Mouse (Mus musculus): ENCODE results near the gene Smok2b. TPM values are rescaled to one million over a fixed set of nuclear protein-coding genes. Genes with fewer than 3 reads are reported as not detected.
"Not testable (repeated sequence)": the region's sequence is repeated elsewhere in the genome, so short reads cannot be mapped to it uniquely, and the experiment has no call there.

The Smok2b gene
- polyA plus RNA-seq (2011; ENCODE audit: insufficient read depth, insufficient read length, low read depth, missing spikeins), result not detected in 2 replicates

DNA sequence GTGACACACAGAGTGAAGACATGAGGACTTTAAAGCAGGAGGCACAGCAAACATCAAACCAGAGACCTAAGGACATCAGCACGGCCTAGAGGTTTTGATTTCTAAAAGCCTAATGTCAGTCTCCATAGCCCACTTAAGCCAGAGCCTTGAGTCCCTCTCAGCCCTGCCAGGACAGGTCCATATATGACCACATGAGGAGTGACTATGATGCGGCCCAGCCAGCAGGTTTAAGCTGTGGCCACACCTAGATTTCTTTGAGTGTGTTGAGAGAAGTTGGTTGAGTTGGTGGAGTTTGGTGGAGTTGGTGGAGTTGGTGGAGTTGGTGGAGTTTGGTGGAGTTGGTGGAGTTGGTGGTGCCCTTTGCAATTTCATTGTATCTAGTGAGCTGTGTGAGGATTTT is at the start of gene Smok2b:
Gene Smok2b, plus strand, starts transcription at position 301 of the 400 bp plus-strand sequence.
- not testable (repeated sequence) for H3K36me3 ChIP-seq (ENCODE audit: control insufficient read depth, insufficient read depth, low read length, poor library complexity, severe bottlenecking); H3K9ac ChIP-seq (ENCODE audit: low read depth, poor library complexity, severe bottlenecking); H3K27me3 ChIP-seq (ENCODE audit: control insufficient read depth, insufficient read depth, low read length, poor library complexity, severe bottlenecking); H3K4me1 ChIP-seq (ENCODE audit: control insufficient read depth, insufficient read depth, low read length); H3K4me3 ChIP-seq (ENCODE audit: low read depth, low read length); H3K27ac ChIP-seq (ENCODE audit: insufficient read depth, low read length)
- peaks cover 15% of the 10 kb centered on the region for H3K9me3 ChIP-seq (replicated peaks; ENCODE audit: control insufficient read depth, insufficient read depth, low read length, poor library complexity, severe bottlenecking)

DNA sequence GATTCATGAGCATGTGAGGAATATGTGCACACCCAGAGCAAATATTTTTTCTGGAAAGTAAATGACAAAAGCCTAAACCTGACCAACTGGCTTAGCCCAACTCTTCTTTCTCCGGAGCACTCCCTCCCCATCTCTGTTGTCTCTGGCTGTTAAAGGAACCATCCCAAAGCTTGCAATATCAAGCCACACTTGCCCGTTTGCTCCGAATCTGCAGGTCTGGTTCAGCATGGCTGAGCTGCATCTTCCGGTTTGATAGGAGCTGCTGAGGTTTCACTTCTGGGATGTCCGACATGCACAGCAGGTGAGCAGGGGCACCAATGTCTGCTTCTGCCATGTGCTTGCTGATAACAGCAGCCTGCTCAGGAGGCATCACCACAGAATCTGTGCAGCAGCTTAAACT is 49.6 kb upstream of the Smok2b start:
- not testable (repeated sequence) for H3K9me3 ChIP-seq (replicated peaks; ENCODE audit: control insufficient read depth, insufficient read depth, low read length, poor library complexity, severe bottlenecking); H3K4me3 ChIP-seq (ENCODE audit: low read depth, low read length); H3K36me3 ChIP-seq (ENCODE audit: control insufficient read depth, insufficient read depth, low read length, poor library complexity, severe bottlenecking); H3K27me3 ChIP-seq (ENCODE audit: control insufficient read depth, insufficient read depth, low read length, poor library complexity, severe bottlenecking); H3K4me1 ChIP-seq (ENCODE audit: control insufficient read depth, insufficient read depth, low read length); H3K9ac ChIP-seq (ENCODE audit: low read depth, poor library complexity, severe bottlenecking); H3K27ac ChIP-seq (ENCODE audit: insufficient read depth, low read length)

DNA sequence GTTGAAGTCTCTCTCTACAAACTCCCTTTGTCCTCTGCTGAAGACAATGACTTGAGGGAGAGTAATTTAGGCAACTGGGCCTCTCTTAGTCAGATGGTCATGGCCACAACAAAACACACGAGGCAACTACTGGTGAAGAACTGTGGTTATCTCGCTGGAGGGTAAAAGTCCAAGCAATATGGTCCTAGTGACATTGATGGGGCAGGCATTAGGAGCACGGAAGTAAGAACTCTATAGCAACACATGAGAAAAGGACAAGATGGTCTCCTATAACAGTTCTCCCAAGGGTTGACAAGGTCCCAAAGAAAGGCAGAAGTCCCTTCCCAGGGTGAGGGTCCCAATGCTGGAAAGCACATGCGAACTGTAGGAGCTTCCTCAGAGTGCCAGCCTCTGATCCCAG is 47.3 kb upstream of the Smok2b start:
- H3K4me3 ChIP-seq (ENCODE audit: low read depth, low read length); H3K4me1 ChIP-seq (ENCODE audit: control insufficient read depth, insufficient read depth, low read length); H3K27me3 ChIP-seq (ENCODE audit: control insufficient read depth, insufficient read depth, low read length, poor library complexity, severe bottlenecking); H3K9me3 ChIP-seq (replicated peaks; ENCODE audit: control insufficient read depth, insufficient read depth, low read length, poor library complexity, severe bottlenecking); H3K27ac ChIP-seq (ENCODE audit: insufficient read depth, low read length); H3K9ac ChIP-seq (ENCODE audit: low read depth, poor library complexity, severe bottlenecking); H3K36me3 ChIP-seq (ENCODE audit: control insufficient read depth, insufficient read depth, low read length, poor library complexity, severe bottlenecking): not testable (repeated sequence)

DNA sequence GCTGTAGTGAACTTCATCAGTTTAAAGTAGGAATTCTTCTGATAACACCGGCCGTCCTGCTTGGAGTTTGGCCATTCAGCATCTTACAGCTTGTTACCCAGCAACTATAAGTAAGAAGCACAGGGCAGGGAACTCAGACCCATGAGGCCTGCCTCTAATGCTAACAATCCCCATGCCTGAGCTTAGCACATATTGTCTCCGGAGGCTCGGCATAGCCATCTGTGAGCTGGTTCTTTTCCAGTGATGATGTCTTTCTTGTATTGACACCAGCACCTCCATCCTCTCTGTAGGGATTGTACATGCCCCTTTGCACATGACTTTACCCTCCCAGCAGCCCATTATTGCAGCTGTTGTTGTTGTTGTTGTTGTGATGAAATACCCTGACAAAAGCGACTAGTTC is 45.5 kb upstream of the Smok2b start:
- H3K9ac ChIP-seq (ENCODE audit: low read depth, poor library complexity, severe bottlenecking); H3K4me1 ChIP-seq (ENCODE audit: control insufficient read depth, insufficient read depth, low read length); H3K9me3 ChIP-seq (replicated peaks; ENCODE audit: control insufficient read depth, insufficient read depth, low read length, poor library complexity, severe bottlenecking); H3K27me3 ChIP-seq (ENCODE audit: control insufficient read depth, insufficient read depth, low read length, poor library complexity, severe bottlenecking); H3K4me3 ChIP-seq (ENCODE audit: low read depth, low read length); H3K27ac ChIP-seq (ENCODE audit: insufficient read depth, low read length); H3K36me3 ChIP-seq (ENCODE audit: control insufficient read depth, insufficient read depth, low read length, poor library complexity, severe bottlenecking): not testable (repeated sequence)

DNA sequence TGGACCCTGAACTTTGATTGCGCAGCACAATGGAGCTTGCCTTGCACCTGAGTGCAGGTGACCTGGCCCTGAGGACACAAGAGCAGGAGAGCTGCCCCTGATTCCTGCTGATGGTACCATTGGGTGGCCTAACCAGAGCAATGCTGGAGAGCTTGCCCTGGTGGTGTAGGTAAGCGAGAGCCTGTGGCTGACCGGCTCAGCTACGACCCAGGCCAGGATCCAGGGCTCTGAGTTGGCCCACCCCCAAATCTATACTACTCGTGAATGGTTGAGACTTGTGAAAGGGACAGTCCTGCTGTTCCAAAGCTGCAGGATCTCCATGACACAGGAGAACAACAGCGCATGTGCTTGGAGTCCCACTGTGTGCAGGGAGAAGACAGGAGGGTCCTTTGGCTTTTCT is 43.5 kb upstream of the Smok2b start:
- H3K27ac ChIP-seq (ENCODE audit: insufficient read depth, low read length); H3K4me1 ChIP-seq (ENCODE audit: control insufficient read depth, insufficient read depth, low read length); H3K9ac ChIP-seq (ENCODE audit: low read depth, poor library complexity, severe bottlenecking); H3K9me3 ChIP-seq (replicated peaks; ENCODE audit: control insufficient read depth, insufficient read depth, low read length, poor library complexity, severe bottlenecking); H3K4me3 ChIP-seq (ENCODE audit: low read depth, low read length); H3K27me3 ChIP-seq (ENCODE audit: control insufficient read depth, insufficient read depth, low read length, poor library complexity, severe bottlenecking); H3K36me3 ChIP-seq (ENCODE audit: control insufficient read depth, insufficient read depth, low read length, poor library complexity, severe bottlenecking): not testable (repeated sequence)

DNA sequence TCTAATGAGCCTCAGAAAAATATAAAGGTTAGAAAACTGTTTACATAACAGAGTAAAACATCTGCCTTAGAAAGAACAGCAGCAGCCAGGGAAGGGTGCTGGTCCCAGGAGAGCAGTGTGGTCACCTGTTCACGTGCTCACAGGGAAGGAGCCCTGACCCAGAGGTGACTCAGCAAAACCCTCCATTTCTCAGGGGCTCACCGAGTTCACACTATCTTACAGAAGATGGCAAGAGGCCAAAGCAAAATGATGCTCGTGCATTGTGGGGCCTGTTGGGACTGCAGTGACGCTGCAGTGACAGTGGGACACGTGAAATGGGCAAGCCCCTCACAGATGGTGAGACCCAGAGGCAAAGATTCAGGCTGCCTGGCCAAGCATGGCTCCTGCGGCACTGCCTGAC is 42.4 kb upstream of the Smok2b start:
- not testable (repeated sequence) for H3K4me3 ChIP-seq (ENCODE audit: low read depth, low read length); H3K4me1 ChIP-seq (ENCODE audit: control insufficient read depth, insufficient read depth, low read length); H3K27me3 ChIP-seq (ENCODE audit: control insufficient read depth, insufficient read depth, low read length, poor library complexity, severe bottlenecking); H3K9me3 ChIP-seq (replicated peaks; ENCODE audit: control insufficient read depth, insufficient read depth, low read length, poor library complexity, severe bottlenecking); H3K27ac ChIP-seq (ENCODE audit: insufficient read depth, low read length); H3K36me3 ChIP-seq (ENCODE audit: control insufficient read depth, insufficient read depth, low read length, poor library complexity, severe bottlenecking); H3K9ac ChIP-seq (ENCODE audit: low read depth, poor library complexity, severe bottlenecking)
- peak; percentile 48; the same call in 1 of the 2 replicates for TF ChIP-seq EP300 (IDR thresholded peaks at IDR 0.05; ENCODE audit: insufficient read depth, low read depth, low read length)

DNA sequence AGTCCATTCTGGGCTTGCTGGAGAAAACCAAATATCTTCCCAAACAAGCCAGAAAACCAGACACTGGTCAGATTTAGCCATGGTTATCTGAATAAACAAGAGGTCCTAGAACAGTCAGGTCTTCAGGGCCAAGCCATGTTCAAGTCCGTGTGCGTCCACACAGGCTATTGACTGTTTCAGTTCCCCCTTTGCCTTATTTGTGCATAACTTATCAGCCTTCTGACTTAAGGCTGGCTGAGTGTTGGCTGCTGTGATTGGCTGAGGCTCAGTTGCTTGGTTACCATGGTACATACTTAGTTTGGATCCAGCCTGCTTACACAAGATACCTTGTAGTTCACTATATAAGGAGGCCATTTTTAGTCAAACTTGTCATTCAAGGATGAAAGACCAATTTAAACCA is 41.2 kb upstream of the Smok2b start:
- H3K4me1 ChIP-seq (ENCODE audit: control insufficient read depth, insufficient read depth, low read length); H3K36me3 ChIP-seq (ENCODE audit: control insufficient read depth, insufficient read depth, low read length, poor library complexity, severe bottlenecking); H3K27me3 ChIP-seq (ENCODE audit: control insufficient read depth, insufficient read depth, low read length, poor library complexity, severe bottlenecking); H3K9me3 ChIP-seq (replicated peaks; ENCODE audit: control insufficient read depth, insufficient read depth, low read length, poor library complexity, severe bottlenecking); H3K4me3 ChIP-seq (ENCODE audit: low read depth, low read length); H3K9ac ChIP-seq (ENCODE audit: low read depth, poor library complexity, severe bottlenecking); H3K27ac ChIP-seq (ENCODE audit: insufficient read depth, low read length): not testable (repeated sequence)

DNA sequence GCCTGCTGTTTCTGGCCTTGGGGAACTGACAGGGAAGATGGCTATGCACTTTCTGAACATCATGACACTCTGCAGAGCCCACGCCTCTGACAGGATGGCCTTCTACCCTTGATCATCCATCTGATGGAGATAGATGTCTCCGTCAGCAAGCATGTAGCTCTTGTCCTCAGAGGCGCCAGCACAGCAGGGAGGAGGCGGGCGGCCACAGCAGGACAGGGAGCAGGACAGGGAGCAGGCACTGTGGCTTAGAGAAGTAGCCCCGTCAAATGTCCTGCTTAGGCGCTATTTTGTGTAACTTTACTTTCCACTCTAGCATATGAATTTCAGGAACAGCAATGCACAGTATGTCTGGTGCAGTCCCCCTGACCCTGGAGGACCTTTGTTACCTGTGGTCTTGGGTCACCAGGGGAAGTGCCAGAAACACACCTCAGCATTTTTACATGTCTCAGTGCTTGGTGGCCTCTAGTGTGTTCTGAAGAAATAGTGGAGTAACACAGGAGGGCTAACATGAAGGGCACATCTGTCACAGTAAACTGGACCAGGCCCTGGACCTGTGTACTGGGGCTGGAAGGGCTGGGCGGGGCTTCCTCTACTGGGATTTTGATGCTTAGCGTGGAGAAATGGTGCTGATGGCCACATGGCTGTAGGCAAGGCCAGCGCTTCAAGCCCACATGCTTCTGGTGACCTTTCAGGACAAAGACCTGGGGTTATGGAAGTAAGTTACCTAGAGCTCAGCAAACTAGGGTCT is 39.0 kb upstream of the Smok2b start:
- H3K36me3 ChIP-seq (ENCODE audit: control insufficient read depth, insufficient read depth, low read length, poor library complexity, severe bottlenecking); H3K9me3 ChIP-seq (replicated peaks; ENCODE audit: control insufficient read depth, insufficient read depth, low read length, poor library complexity, severe bottlenecking); H3K27me3 ChIP-seq (ENCODE audit: control insufficient read depth, insufficient read depth, low read length, poor library complexity, severe bottlenecking); H3K9ac ChIP-seq (ENCODE audit: low read depth, poor library complexity, severe bottlenecking); H3K4me3 ChIP-seq (ENCODE audit: low read depth, low read length); H3K27ac ChIP-seq (ENCODE audit: insufficient read depth, low read length); H3K4me1 ChIP-seq (ENCODE audit: control insufficient read depth, insufficient read depth, low read length): not testable (repeated sequence)

DNA sequence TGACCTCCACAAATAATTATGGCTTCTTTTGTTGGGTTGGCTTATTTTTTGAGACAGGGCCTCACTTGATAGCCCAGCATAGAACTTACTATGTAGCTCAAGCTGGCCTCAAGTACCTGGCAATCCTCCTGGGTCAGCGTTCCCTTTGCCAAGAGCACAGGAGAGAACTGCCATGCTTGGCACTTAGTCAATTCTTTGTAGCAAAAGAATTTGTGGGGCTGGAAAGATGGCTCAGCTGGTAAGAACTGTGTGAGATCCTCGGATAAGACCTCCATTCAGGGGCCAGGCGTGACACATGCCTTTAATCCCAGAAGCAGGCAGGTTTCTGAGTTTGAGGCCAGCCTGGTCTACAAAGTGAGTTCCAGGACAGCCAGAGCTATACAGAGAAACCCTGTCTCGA is 33.6 kb upstream of the Smok2b start:
- H3K9me3 ChIP-seq (replicated peaks; ENCODE audit: control insufficient read depth, insufficient read depth, low read length, poor library complexity, severe bottlenecking); H3K4me3 ChIP-seq (ENCODE audit: low read depth, low read length); H3K9ac ChIP-seq (ENCODE audit: low read depth, poor library complexity, severe bottlenecking); H3K27ac ChIP-seq (ENCODE audit: insufficient read depth, low read length); H3K4me1 ChIP-seq (ENCODE audit: control insufficient read depth, insufficient read depth, low read length); H3K27me3 ChIP-seq (ENCODE audit: control insufficient read depth, insufficient read depth, low read length, poor library complexity, severe bottlenecking); H3K36me3 ChIP-seq (ENCODE audit: control insufficient read depth, insufficient read depth, low read length, poor library complexity, severe bottlenecking): not testable (repeated sequence)

DNA sequence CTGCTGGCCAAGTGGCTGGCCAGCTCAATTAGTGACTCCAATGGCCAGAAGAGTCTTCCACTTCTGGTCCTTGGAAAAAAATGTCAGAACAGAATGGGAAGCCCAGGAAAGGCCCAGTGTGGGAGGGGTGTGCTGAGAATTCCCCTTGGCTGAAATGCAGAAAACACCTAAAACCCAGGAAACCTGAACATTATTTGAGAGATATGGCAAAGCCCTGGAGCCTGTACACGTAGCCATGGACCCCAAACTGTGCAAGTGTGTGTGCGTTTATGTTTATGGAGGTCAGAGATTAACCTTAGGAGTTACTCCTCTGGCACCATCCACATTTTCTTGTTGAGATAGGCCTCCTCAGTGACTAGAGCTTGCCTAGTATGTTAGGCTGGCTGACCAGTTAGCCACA is 31.2 kb upstream of the Smok2b start:
- H3K9ac ChIP-seq (ENCODE audit: low read depth, poor library complexity, severe bottlenecking); H3K27ac ChIP-seq (ENCODE audit: insufficient read depth, low read length); H3K4me3 ChIP-seq (ENCODE audit: low read depth, low read length); H3K36me3 ChIP-seq (ENCODE audit: control insufficient read depth, insufficient read depth, low read length, poor library complexity, severe bottlenecking); H3K9me3 ChIP-seq (replicated peaks; ENCODE audit: control insufficient read depth, insufficient read depth, low read length, poor library complexity, severe bottlenecking); H3K4me1 ChIP-seq (ENCODE audit: control insufficient read depth, insufficient read depth, low read length); H3K27me3 ChIP-seq (ENCODE audit: control insufficient read depth, insufficient read depth, low read length, poor library complexity, severe bottlenecking): not testable (repeated sequence)

All from ES-Bruce4 (cell line).